ENCODE assay signal across 24 mouse cellular contexts in the genomic region with DNA sequence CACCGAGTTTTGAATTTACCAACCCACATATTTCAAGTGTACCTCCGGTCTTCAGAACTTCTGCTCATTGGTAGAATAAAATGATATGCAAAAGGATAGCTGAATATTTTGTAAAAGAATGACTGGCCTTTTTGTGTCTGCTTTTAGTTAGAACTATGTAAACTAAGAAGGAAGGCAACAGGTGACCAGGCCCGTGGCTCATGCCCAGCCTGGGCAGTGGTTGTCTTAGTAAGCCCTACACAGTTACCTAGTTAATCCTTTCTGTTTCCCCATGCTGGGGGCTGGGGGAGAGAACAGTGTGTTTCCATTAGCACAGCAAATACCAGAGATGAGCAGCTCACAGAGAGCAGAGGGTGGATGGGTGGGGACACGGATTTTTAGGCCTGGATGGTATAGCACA. TPM values are rescaled to one million over a fixed set of nuclear protein-coding genes. Genes with fewer than 3 reads are reported as not detected.
DNase-seq lines count a peak whose midpoint lies in the region; ATAC-seq and TF ChIP-seq lines count a peak whose summit lies in the region.
"Had no signal": no experiment of that assay in that cellular context is flagged by ENCODE, and none has a peak within 500 bp of the region (broad histone marks: within the 10 kb centered on the region; RNA-seq: fewer than 3 reads in every experiment).

No protein-coding gene starts in this region.

- H3K9me3 ChIP-seq in embryonic facial prominence, embryonic 12.5 days, result no peaks in the 10 kb centered on the region
- no peaks in the 10 kb centered on the region for H3K9me3 ChIP-seq in embryonic facial prominence, embryonic 10.5 days
- H3K9me3 ChIP-seq in intestine, embryonic 15.5 days, result no peaks in the 10 kb centered on the region
- no peaks in the 10 kb centered on the region for H3K9me3 ChIP-seq in intestine, postnatal 0 days (ENCODE audit: control insufficient read depth)
- H3K9me3 ChIP-seq: embryonic facial prominence, embryonic 13.5 days; embryonic facial prominence, embryonic 15.5 days; forebrain, embryonic 10.5 days; forebrain, embryonic 12.5 days; G1E had no signal

- H3K4me3 ChIP-seq in embryonic facial prominence, embryonic 12.5 days, result no peak overlapping the region
- H3K4me3 ChIP-seq in embryonic facial prominence, embryonic 10.5 days, result no peak overlapping the region
- no peak overlapping the region for H3K4me3 ChIP-seq in intestine, embryonic 15.5 days (replicated peaks)
- H3K4me3 ChIP-seq in intestine, postnatal 0 days (ENCODE audit: low read depth, low read length), result no peak overlapping the region
- H3K4me3 ChIP-seq: embryonic facial prominence, embryonic 13.5 days; embryonic facial prominence, embryonic 15.5 days; erythroblast, embryonic 14.5 days; forebrain, embryonic 10.5 days; forebrain, embryonic 12.5 days had no signal

- no peak for DNase-seq in embryonic facial prominence, embryonic 10.5 days (ENCODE audit: low spot score)
- DNase-seq in NIH3T3 (ENCODE audit: low read depth), result peak; percentile 5
- no peak for DNase-seq in urinary bladder, postnatal 36 days (ENCODE audit: low spot score in 2 of 2)
- DNase-seq: adrenal gland, postnatal 25 days; B cell, adult 2 months; cerebellum, adult 11 months; cerebellum, adult 18-20 months; cerebellum, adult 8-10 months; cerebellum, adult 9-11 months; cerebellum, postnatal 36 days; embryo, embryonic 11 days had no signal

- ATAC-seq in embryonic facial prominence, embryonic 12.5 days (ENCODE audit: insufficient number of reproducible peaks, insufficient read depth, low FRiP score, low TSS enrichment), result no peak
- no peak for ATAC-seq in intestine, embryonic 15.5 days
- ATAC-seq in intestine, postnatal 0 days, result no peak
- ATAC-seq: forebrain, embryonic 16.5 days had no signal

- peaks cover 49% of the 10 kb centered on the region for H3K27me3 ChIP-seq in embryonic facial prominence, embryonic 12.5 days
- H3K27me3 ChIP-seq in embryonic facial prominence, embryonic 10.5 days (replicated peaks; ENCODE audit: low read depth, poor library complexity, severe bottlenecking), result peaks cover 68% of the 10 kb centered on the region
- peaks cover 35% of the 10 kb centered on the region for H3K27me3 ChIP-seq in intestine, embryonic 15.5 days (replicated peaks)
- peaks cover 41% of the 10 kb centered on the region for H3K27me3 ChIP-seq in intestine, postnatal 0 days (replicated peaks; ENCODE audit: control insufficient read depth, insufficient read depth, low read length)
- H3K27me3 ChIP-seq: CH12.LX had no signal

- H3K9ac ChIP-seq in embryonic facial prominence, embryonic 12.5 days, result no peak overlapping the region
- H3K9ac ChIP-seq in intestine, embryonic 15.5 days, result no peak overlapping the region
- H3K9ac ChIP-seq in intestine, postnatal 0 days (ENCODE audit: low read depth, low read length), result no peak overlapping the region
- H3K9ac ChIP-seq: embryonic facial prominence, embryonic 13.5 days; embryonic facial prominence, embryonic 15.5 days; forebrain, embryonic 12.5 days had no signal

- peak overlapping the region; percentile 85; the same call in 1 of the 2 replicates for H3K4me2 ChIP-seq in embryonic facial prominence, embryonic 12.5 days (replicated peaks)
- H3K4me2 ChIP-seq in intestine, embryonic 15.5 days (replicated peaks), result 0 out of 2 replicates have a peak overlapping the region, but pooled peaks have one; percentile 11
- H3K4me2 ChIP-seq in intestine, postnatal 0 days (replicated peaks; ENCODE audit: low read depth), result no peak overlapping the region
- H3K4me2 ChIP-seq: embryonic facial prominence, embryonic 15.5 days; forebrain, embryonic 12.5 days had no signal

- H3K27ac ChIP-seq in embryonic facial prominence, embryonic 12.5 days, result no peak overlapping the region
- no peak overlapping the region for H3K27ac ChIP-seq in embryonic facial prominence, embryonic 10.5 days (replicated peaks)
- H3K27ac ChIP-seq in intestine, embryonic 15.5 days, result no peak overlapping the region
- no peak overlapping the region for H3K27ac ChIP-seq in intestine, postnatal 0 days (ENCODE audit: low read depth, low read length)
- H3K27ac ChIP-seq: embryonic facial prominence, embryonic 13.5 days; embryonic facial prominence, embryonic 15.5 days; forebrain, embryonic 10.5 days; forebrain, embryonic 12.5 days had no signal

- peaks cover 11% of the 10 kb centered on the region for H3K4me1 ChIP-seq in embryonic facial prominence, embryonic 12.5 days
- peaks cover 31% of the 10 kb centered on the region for H3K4me1 ChIP-seq in embryonic facial prominence, embryonic 10.5 days
- peaks cover 9% of the 10 kb centered on the region for H3K4me1 ChIP-seq in intestine, embryonic 15.5 days (replicated peaks)
- no peaks in the 10 kb centered on the region for H3K4me1 ChIP-seq in intestine, postnatal 0 days (replicated peaks; ENCODE audit: control insufficient read depth, insufficient read depth, low read length)

- H3K36me3 ChIP-seq in embryonic facial prominence, embryonic 12.5 days, result no peaks in the 10 kb centered on the region
- H3K36me3 ChIP-seq in embryonic facial prominence, embryonic 10.5 days (replicated peaks), result peaks cover 16% of the 10 kb centered on the region; the same call in 1 of the 2 replicates
- no peaks in the 10 kb centered on the region for H3K36me3 ChIP-seq in intestine, embryonic 15.5 days
- H3K36me3 ChIP-seq in intestine, postnatal 0 days (ENCODE audit: control insufficient read depth, insufficient read depth), result no peaks in the 10 kb centered on the region
- H3K36me3 ChIP-seq: embryonic facial prominence, embryonic 13.5 days; embryonic facial prominence, embryonic 15.5 days; forebrain, embryonic 10.5 days; forebrain, embryonic 12.5 days; G1E had no signal

- 60% methylated on average over 4 of the region's 4 CpGs for WGBS in embryonic facial prominence, embryonic 12.5 days
- 74% methylated on average over 4 of the region's 4 CpGs for WGBS in embryonic facial prominence, embryonic 10.5 days
- WGBS in intestine, embryonic 15.5 days, result 64% methylated on average over 4 of the region's 4 CpGs
- 64% methylated on average over 4 of the region's 4 CpGs for WGBS in intestine, postnatal 0 days

- TF ChIP-seq CTCF in intestine, postnatal 0 days (IDR thresholded peaks at IDR 0.05; ENCODE audit: low read depth), result no peak

RNA-seq across cellular contexts. Expression of a gene that starts 7.6 kb away (rescaled TPM):
- polyA plus RNA-seq in embryonic facial prominence, embryonic 12.5 days (2016; fragmentation: Nextera tagmentation; extraction: Ambion mirVana), result 21.4 and 25.8 TPM in 2 replicates
- polyA plus RNA-seq in embryonic facial prominence, embryonic 10.5 days (2016; fragmentation: Nextera tagmentation; extraction: Ambion mirVana), result 10.8 and 12.8 TPM in 2 replicates
- 17.7 and 20.1 TPM in 2 replicates for polyA plus RNA-seq in intestine, embryonic 15.5 days (2015; fragmentation: Nextera tagmentation; extraction: Ambion mirVana)
- 9.3 and 10.6 TPM in 2 replicates for polyA plus RNA-seq in intestine, postnatal 0 days (2015; fragmentation: Nextera tagmentation; extraction: Ambion mirVana)
- polyA plus RNA-seq: adrenal gland, adult 2 months; CD4-positive, CD25-positive, alpha-beta regulatory T cell, adult 4 months; erythroblast, embryonic 14.5 days; G1E had no signal
